Mouse (Mus musculus): ENCODE measurements at regions not wholly inside any gene's neighbourhood (a gene's known extent, or its start where the extent isn't known, plus 50 kb on each side); places are given as distances from the start of the nearest gene placed in this dataset.

DNA sequence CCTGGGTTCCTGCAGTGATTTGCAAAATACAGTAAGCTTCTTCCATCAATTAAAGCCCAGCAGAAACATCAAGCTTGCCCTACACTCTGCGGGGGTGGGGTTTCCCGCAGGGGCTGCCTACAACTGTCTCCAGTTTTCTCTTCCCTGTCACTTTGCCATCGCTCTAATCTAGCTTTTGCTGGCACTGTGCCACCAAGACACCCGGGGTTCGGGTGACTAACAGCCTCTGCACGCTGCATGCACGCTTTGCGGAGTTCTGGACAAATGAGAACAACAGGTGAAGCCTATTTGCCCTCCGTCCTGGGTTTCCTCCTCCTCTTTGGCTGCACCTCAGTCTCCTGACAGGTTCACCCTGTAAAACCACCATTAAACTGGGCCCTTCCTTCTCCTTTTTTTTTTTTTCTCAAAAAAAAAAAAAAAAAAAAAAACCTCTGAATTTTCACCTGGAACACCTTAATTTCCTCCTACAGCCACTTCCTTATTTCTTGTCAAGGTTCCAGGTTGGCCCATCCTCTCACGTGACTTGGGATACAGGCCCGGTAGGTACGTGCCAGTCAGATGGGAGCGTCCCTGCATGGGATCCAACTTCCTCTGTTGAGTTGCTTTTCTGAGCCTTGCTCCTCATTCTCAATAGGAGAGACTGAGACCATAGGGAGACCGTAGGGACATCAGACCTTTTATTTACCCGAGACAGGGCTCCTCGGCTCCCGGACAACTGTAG is 262.7 kb downstream of the Gadd45g start:
- Histone ChIP-seq H3K27ac (ENCODE audit: insufficient read depth, low read length) (no peak overlapping the region), H3K4me1 (ENCODE audit: control insufficient read depth, insufficient read depth, insufficient read length) (0 out of 2 replicates have a peak, but pooled peaks cover under 1% of the 10 kb centered on the region), H3K27me3 (ENCODE audit: control insufficient read depth, insufficient read depth, low read length) (no peaks in the 10 kb centered on the region), H3K4me3 (ENCODE audit: extremely low read depth, insufficient read depth, insufficient read length) (no peak overlapping the region), H3K36me3 (ENCODE audit: control insufficient read depth, insufficient read depth, low read length) (no peaks in the 10 kb centered on the region)
- no peak for TF ChIP-seq CTCF (IDR thresholded peaks at IDR 0.05; ENCODE audit: extremely low read depth, insufficient read depth, insufficient read length, insufficient replicate concordance)
- TF ChIP-seq POLR2A (IDR thresholded peaks at IDR 0.05; ENCODE audit: low read depth, low read length) = no peak
- WGBS = 74% methylated on average over 17 of the region's 17 CpGs
- DNase-seq (ENCODE audit: low read depth in 1 of 2, low spot score in 2 of 2) = no peak

DNA sequence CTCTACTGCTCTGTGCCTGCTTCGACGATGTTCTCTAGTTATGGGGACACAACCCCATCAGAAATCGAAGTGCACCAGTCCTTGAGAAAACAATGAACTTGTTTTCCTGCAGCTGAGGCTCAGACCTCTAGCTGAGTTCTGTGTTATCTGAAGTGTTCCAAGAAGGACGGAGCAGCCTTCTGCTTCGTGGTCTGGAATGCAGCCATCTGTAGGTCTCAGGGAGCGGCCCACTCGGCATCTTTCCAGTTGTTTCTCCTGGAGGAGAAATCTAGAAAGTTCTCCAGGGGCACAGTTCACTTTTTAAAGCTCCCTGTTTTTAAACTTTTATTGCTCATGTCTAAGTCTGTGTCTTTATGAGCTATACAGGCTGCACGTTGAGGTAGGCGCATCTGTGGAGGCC is 264.3 kb downstream of the Gadd45g start:
- 58% methylated on average over 9 of the region's 9 CpGs for WGBS
- no peak for TF ChIP-seq CTCF (IDR thresholded peaks at IDR 0.05; ENCODE audit: extremely low read depth, insufficient read depth, insufficient read length, insufficient replicate concordance)
- no peak for TF ChIP-seq POLR2A (IDR thresholded peaks at IDR 0.05; ENCODE audit: low read depth, low read length)

DNA sequence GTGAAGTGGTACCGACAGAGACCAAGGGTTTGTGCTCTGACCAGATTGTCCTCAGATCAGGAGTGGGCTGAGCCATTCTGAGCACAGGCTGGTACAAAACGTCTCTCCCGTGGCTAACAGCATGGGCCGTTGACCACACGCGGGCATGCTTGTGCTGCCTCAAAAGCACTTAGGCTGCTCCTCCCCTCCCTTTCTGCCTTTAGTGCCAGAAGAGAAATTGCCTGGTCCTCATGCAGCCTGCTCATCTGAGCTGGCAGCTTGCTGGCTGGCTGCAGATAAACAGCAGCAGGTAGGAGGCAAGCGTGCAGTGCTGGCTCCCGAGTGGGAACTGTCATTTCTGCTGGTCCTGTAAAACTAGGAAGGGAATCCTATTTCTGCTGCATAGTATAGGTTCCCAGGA is 267.1 kb downstream of the Gadd45g start:
- Histone ChIP-seq H3K4me1 (ENCODE audit: control insufficient read depth, insufficient read depth, insufficient read length) (no peaks in the 10 kb centered on the region), H3K27me3 (ENCODE audit: control insufficient read depth, insufficient read depth, low read length) (no peaks in the 10 kb centered on the region), H3K36me3 (ENCODE audit: control insufficient read depth, insufficient read depth, low read length) (no peaks in the 10 kb centered on the region), H3K27ac (ENCODE audit: insufficient read depth, low read length) (no peak overlapping the region), H3K4me3 (ENCODE audit: extremely low read depth, insufficient read depth, insufficient read length) (no peak overlapping the region)
- TF ChIP-seq CTCF (IDR thresholded peaks at IDR 0.05; ENCODE audit: extremely low read depth, insufficient read depth, insufficient read length, insufficient replicate concordance) = no peak
- no peak for TF ChIP-seq POLR2A (IDR thresholded peaks at IDR 0.05; ENCODE audit: low read depth, low read length)
- WGBS = 64% methylated on average over 8 of the region's 8 CpGs
- DNase-seq (ENCODE audit: low read depth in 1 of 2, low spot score in 2 of 2) = no peak

More for the DNA sequence above, 264.3 kb downstream of the Gadd45g start:
- DNase-seq (ENCODE audit: low read depth in 1 of 2, low spot score in 2 of 2) = no peak
- no peak overlapping the region for H3K4me3 ChIP-seq (ENCODE audit: extremely low read depth, insufficient read depth, insufficient read length)
- no peaks in the 10 kb centered on the region for H3K27me3 ChIP-seq (ENCODE audit: control insufficient read depth, insufficient read depth, low read length)
- H3K4me1 ChIP-seq (ENCODE audit: control insufficient read depth, insufficient read depth, insufficient read length) = no peaks in the 10 kb centered on the region
- no peaks in the 10 kb centered on the region for H3K36me3 ChIP-seq (ENCODE audit: control insufficient read depth, insufficient read depth, low read length)
- H3K27ac ChIP-seq (ENCODE audit: insufficient read depth, low read length) = no peak overlapping the region

DNA sequence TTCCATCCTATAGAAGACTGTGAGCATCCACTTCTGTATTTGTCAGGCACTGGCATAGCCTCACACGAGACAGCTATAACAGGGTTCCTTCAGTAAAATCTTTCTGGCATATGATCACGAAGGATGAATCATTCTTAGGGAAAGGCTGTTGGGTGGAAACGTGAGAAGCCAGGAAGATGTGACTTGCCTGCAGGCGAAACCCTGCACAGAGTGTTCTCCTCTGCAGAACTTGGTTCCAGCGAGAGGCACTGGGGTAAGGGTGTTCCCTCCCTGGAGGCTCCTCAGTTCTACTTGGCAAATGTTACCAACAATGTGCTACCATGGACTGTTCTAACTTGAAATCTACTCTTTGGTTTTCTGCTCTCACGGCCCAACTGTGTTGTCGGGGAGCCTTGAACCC is 268.0 kb downstream of the Gadd45g start:
- no peak for DNase-seq (ENCODE audit: low read depth in 1 of 2, low spot score in 2 of 2)
- no peaks in the 10 kb centered on the region for H3K27me3 ChIP-seq (ENCODE audit: control insufficient read depth, insufficient read depth, low read length)
- H3K4me1 ChIP-seq (ENCODE audit: control insufficient read depth, insufficient read depth, insufficient read length) = no peaks in the 10 kb centered on the region
- TF ChIP-seq CTCF (IDR thresholded peaks at IDR 0.05; ENCODE audit: extremely low read depth, insufficient read depth, insufficient read length, insufficient replicate concordance) (no peak), POLR2A (IDR thresholded peaks at IDR 0.05; ENCODE audit: low read depth, low read length) (no peak)
- H3K36me3 ChIP-seq (ENCODE audit: control insufficient read depth, insufficient read depth, low read length) = no peaks in the 10 kb centered on the region
- no peak overlapping the region for H3K27ac ChIP-seq (ENCODE audit: insufficient read depth, low read length)
- no peak overlapping the region for H3K4me3 ChIP-seq (ENCODE audit: extremely low read depth, insufficient read depth, insufficient read length)
- 91% methylated on average over 7 of the region's 7 CpGs for WGBS

DNA sequence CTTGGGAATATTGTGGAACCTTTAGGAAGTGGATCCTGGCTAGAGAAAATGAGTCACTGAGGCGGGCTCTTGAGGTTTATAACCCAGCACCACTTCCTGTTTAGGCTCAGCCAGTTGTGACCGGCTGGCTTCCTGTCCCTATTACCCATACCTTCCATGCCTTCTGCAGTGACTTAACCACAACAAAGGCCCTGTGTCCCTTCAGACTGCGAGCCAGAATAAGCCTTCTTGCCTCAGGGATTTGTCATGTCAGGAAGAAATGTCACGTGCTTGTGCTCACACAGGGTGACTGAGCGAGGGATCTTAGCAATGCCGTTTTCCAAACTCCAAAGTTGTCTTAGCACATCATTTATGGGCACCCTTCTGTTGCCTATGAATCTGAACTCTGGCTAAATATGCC is 268.5 kb downstream of the Gadd45g start:
- Histone ChIP-seq H3K27ac (ENCODE audit: insufficient read depth, low read length) (0 out of 2 replicates have a peak overlapping the region, but pooled peaks have one; percentile 24), H3K36me3 (ENCODE audit: control insufficient read depth, insufficient read depth, low read length) (no peaks in the 10 kb centered on the region), H3K4me1 (ENCODE audit: control insufficient read depth, insufficient read depth, insufficient read length) (no peaks in the 10 kb centered on the region), H3K27me3 (ENCODE audit: control insufficient read depth, insufficient read depth, low read length) (no peaks in the 10 kb centered on the region), H3K4me3 (ENCODE audit: extremely low read depth, insufficient read depth, insufficient read length) (no peak overlapping the region)
- DNase-seq (ENCODE audit: low read depth in 1 of 2, low spot score in 2 of 2) = peak in 1 of 2 experiments; percentile 26
- TF ChIP-seq POLR2A (IDR thresholded peaks at IDR 0.05; ENCODE audit: low read depth, low read length) (no peak), CTCF (IDR thresholded peaks at IDR 0.05; ENCODE audit: extremely low read depth, insufficient read depth, insufficient read length, insufficient replicate concordance) (no peak)
- WGBS = 31% methylated on average over 6 of the region's 6 CpGs

DNA sequence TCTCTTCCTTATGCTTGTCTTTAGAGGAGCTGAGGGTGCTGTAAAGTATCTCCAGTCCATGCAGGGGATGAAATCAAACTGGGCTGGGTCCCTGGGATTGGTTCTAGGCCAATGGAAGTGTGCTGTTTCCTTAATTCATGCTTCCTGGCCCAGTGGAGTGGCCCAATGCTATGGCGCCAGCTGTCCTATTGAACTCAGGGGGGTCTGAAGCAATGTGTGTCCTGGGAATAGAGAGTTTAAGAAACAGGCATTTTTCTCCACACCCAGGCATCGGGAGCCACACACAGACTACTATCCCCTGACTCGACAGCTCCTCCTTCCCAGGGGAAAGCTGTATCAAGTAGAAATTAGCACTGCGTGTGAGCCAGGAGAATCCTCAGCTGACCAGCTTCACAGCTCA is 269.8 kb downstream of the Gadd45g start:
- H3K36me3 ChIP-seq (ENCODE audit: control insufficient read depth, insufficient read depth, low read length) = no peaks in the 10 kb centered on the region
- no peak overlapping the region for H3K27ac ChIP-seq (ENCODE audit: insufficient read depth, low read length)
- H3K4me3 ChIP-seq (ENCODE audit: extremely low read depth, insufficient read depth, insufficient read length) = no peak overlapping the region
- 92% methylated on average over 4 of the region's 4 CpGs for WGBS
- H3K27me3 ChIP-seq (ENCODE audit: control insufficient read depth, insufficient read depth, low read length) = no peaks in the 10 kb centered on the region
- TF ChIP-seq CTCF (IDR thresholded peaks at IDR 0.05; ENCODE audit: extremely low read depth, insufficient read depth, insufficient read length, insufficient replicate concordance) (no peak), POLR2A (IDR thresholded peaks at IDR 0.05; ENCODE audit: low read depth, low read length) (no peak)
- no peaks in the 10 kb centered on the region for H3K4me1 ChIP-seq (ENCODE audit: control insufficient read depth, insufficient read depth, insufficient read length)
- no peak for DNase-seq (ENCODE audit: low read depth in 1 of 2, low spot score in 2 of 2)

DNA sequence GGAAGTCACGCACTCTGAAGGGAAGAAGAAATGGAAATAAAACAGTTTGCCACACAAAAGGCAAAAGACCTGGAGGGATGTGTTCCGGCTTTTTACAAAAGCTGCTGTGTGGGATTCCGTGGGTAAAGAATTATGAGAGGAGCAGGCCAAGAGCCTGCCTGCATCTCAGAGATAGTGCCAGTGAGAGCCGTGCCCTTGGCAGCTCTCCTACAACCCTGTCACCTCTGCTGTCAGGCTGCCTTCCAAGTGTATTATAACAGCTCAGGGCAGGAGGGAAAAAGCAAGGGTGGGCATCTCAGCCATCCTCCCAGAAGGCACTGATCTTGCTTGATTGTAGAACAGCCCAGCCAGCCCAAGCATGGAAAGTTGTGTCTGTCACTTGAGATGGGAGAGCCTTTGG is 270.3 kb downstream of the Gadd45g start:
- H3K36me3 ChIP-seq (ENCODE audit: control insufficient read depth, insufficient read depth, low read length) = no peaks in the 10 kb centered on the region
- no peak overlapping the region for H3K4me3 ChIP-seq (ENCODE audit: extremely low read depth, insufficient read depth, insufficient read length)
- H3K27me3 ChIP-seq (ENCODE audit: control insufficient read depth, insufficient read depth, low read length) = no peaks in the 10 kb centered on the region
- no peak overlapping the region for H3K27ac ChIP-seq (ENCODE audit: insufficient read depth, low read length)
- 79% methylated on average over 4 of the region's 4 CpGs for WGBS
- TF ChIP-seq CTCF (IDR thresholded peaks at IDR 0.05; ENCODE audit: extremely low read depth, insufficient read depth, insufficient read length, insufficient replicate concordance) (no peak), POLR2A (IDR thresholded peaks at IDR 0.05; ENCODE audit: low read depth, low read length) (no peak)
- no peak for DNase-seq (ENCODE audit: low read depth in 1 of 2, low spot score in 2 of 2)
- H3K4me1 ChIP-seq (ENCODE audit: control insufficient read depth, insufficient read depth, insufficient read length) = no peaks in the 10 kb centered on the region

All from spleen, adult 2 months (tissue).